Mouse (Mus musculus) cerebellum, adult 11 months (tissue): ENCODE measurements around the gene Oaf.

Source experiments
- DNase-seq: peaks from one replicate; pipeline ENCODE4 v3.0.0; 2022

The Oaf gene

GRCm38 (mm10) chr9:43221643-43222428 is 17.9 kb downstream of the Oaf start:
- DNase-seq: peak; percentile 57

GRCm38 (mm10) chr9:43210771-43211450 is 28.8 kb downstream of the Oaf start:
- DNase-seq: peak; percentile 24

GRCm38 (mm10) chr9:43210190-43210682 is 29.5 kb downstream of the Oaf start, which contains the start of gene Pou2f3:
Gene Pou2f3 (minus strand): TSS chr9:43210369.
- no peak for DNase-seq

- no peak for DNase-seq
Observed at GRCm38 (mm10) chr9:43206022-43206390, 33.7 kb downstream of the Oaf start.

GRCm38 (mm10) chr9:43205343-43206021 is 34.2 kb downstream of the Oaf start:
- no peak for DNase-seq

DNA sequence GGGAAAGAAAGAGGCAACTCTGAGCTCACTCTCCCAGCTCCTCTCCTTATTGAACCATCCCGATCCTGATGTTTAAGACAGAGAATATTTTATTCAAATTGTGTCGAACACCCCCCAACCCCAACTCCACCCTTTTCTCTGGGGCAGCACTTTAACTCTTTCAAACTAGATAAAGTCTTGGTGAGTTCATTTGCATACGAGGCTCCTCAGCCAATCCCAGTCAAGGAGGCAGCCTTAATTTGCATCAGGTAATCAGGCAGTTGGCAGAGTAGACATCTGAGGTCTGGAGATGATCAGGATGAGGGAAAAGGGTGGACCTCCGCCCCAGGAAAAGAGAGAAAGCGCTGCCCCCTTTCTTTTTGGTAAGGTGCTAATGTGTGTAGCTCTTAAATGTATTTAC is 39.5 kb downstream of the Oaf start:
- DNase-seq: no peak

GRCm38 (mm10) chr9:43194001-43194400 is 45.7 kb downstream of the Oaf start:
- no peak for DNase-seq

GRCm38 (mm10) chr9:43191561-43191960 is 48.1 kb downstream of the Oaf start:
- DNase-seq: no peak

DNA sequence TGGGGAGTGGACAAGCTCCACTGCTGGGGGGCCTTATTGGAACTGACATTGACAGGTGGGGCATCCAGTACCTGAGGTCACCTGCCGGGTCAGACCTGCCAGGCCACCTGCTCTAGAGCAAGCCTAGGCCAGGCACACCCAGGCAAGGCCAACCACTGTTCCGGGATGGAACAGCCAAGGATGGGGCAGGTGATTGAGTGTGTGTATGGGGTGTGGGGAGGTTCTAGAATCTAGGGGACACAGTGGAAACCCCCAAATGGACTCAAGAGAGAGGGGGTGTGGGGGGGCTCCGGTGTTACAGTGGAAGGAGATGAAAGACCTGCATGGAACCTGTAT is 50.7 kb downstream of the Oaf start:
- DNase-seq: no peak

DNA sequence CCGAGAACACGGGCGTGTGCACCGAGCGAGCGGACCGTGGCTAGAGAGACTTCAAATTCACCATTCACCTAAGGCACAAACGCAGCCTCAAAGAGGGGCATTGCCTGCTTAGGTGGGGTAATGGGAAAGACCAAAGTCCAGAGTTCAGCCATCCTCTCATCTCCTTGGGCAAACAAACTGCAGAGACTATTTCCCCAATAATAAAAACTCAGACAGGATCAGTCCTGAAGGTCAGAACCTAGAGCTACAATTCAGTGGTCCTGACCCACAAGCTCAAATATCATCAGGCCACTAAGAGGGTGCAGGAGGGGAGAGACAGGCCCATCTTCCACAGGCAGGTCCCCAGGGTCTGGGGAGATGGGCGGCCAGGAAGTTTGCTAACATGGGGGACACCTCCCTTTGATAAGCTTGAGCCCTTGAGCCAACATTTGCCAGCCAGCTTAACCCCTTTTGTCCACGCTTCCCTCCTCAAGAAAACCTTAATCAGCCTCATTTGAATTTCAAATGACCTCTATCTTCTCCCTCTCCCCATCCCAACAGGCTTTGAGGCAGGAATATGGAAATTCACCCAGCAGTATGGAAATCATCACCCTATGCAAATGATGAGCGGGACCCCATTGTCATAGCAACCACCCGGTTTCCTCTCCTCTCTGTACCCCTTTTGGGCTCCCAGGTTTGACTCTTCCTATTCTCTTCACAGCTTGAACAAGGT is 51.2 kb downstream of the Oaf start:
- DNase-seq: no peak

GRCm38 (mm10) chr9:43179614-43180013 is 60.1 kb downstream of the Oaf start:
- DNase-seq: no peak

DNA sequence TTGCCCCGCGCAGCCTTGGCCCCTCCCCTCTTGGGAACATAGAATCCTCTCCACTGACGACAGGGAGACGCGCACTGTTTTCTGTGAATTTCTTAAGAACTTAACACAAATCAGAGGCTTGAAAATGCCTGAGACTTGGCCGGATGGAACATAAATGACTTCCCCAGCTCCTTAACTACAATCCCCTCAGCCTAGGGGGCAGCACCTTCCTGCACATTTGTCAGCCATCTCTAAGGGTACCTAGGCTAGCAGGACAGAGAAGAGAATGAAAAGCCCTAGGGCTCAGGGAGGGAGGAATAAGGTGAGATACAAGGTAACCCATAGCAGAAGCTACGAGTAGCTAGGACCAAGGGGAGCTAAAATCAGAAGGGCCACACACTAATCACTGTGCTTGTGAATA is 61.5 kb downstream of the Oaf start:
- no peak for DNase-seq
